Mouse (Mus musculus): ENCODE measurements at regions not wholly inside any gene's neighbourhood (a gene's known extent, or its start where the extent isn't known, plus 50 kb on each side); places are given as distances from the start of the nearest gene placed in this dataset.

GRCm38 (mm10) chr3:56356163-56356882 is 172.8 kb upstream of the Nbea start:
- Histone ChIP-seq H3K4me3 (ENCODE audit: control insufficient read depth in 1 of 2, insufficient read depth in 1 of 2, low read depth in 1 of 2, low read length in 2 of 2) (no peak overlapping the region), H3K27ac (replicated peaks in 1 of 2; ENCODE audit: control insufficient read depth in 1 of 2, insufficient read depth in 1 of 2, low read depth in 2 of 2, low read length in 2 of 2) (no peak overlapping the region), H3K9me3 (ENCODE audit: control insufficient read depth, low read length) (no peaks in the 10 kb centered on the region), H3K4me2 (ENCODE audit: low read length) (no peak overlapping the region), H3K9ac (ENCODE audit: low read length) (no peak overlapping the region), H3K36me3 (ENCODE audit: control insufficient read depth, insufficient read depth, low read length) (no peaks in the 10 kb centered on the region), H3K27me3 (ENCODE audit: control insufficient read depth, insufficient read depth, low read length) (no peaks in the 10 kb centered on the region), H3K4me1 (ENCODE audit: control insufficient read depth in 2 of 2, insufficient read depth in 2 of 2, low read length in 2 of 2) (no peaks in the 10 kb centered on the region)
- WGBS: 90% methylated on average over 5 of the region's 5 CpGs
- no peak for ATAC-seq (ENCODE audit: insufficient number of reproducible peaks, insufficient read depth, low FRiP score, low read depth)
